Mouse (Mus musculus) kidney, embryonic 16.5 days (tissue): ENCODE measurements at regions not wholly inside any gene's neighbourhood (a gene's known extent, or its start where the extent isn't known, plus 50 kb on each side); places are given as distances from the start of the nearest gene placed in this dataset.

ENCODE experiments used
- ATAC-seq: fragments of 200-750 bp; cut with Nextera tagmentation; 2 replicates; pipeline ENCODE4 v1.8.0; 2017; ENCODE audit warnings: moderate TSS enrichment; ENCODE audit not compliant: low FRiP score, low TSS enrichment
- H3K27ac ChIP-seq: fragments of 300-500 bp; sonication (generic); 2 replicates; pipeline ENCODE4 v1.5.1; 2014; ENCODE audit warnings: low read length
- H3K27me3 ChIP-seq: fragments of 300-500 bp; sonication (generic); 2 replicates; pipeline ENCODE4 v1.6.1; 2014; ENCODE audit warnings: low read length, control low read depth, mixed read lengths; ENCODE audit not compliant: insufficient read depth
- H3K36me3 ChIP-seq: fragments of 300-500 bp; sonication (generic); 2 replicates; pipeline ENCODE4 v1.6.1; 2014; ENCODE audit warnings: low read length, control low read depth, mixed read lengths; ENCODE audit not compliant: insufficient read depth
- H3K4me1 ChIP-seq: fragments of 300-500 bp; sonication (generic); 2 replicates; pipeline ENCODE4 v1.6.1; 2014; ENCODE audit warnings: low read length, control low read depth, mixed read lengths; ENCODE audit not compliant: insufficient read depth
- H3K4me2 ChIP-seq: fragments of 300-500 bp; sonication (generic); replicated peaks from 2 replicates; pipeline ENCODE4 v1.6.1; 2014; ENCODE audit warnings: low read depth, low read length
- H3K4me3 ChIP-seq: fragments of 300-500 bp; sonication (generic); 2 replicates; pipeline ENCODE4 v1.5.1; 2014; ENCODE audit warnings: mild to moderate bottlenecking, low read length
- H3K9ac ChIP-seq: fragments of 300-500 bp; sonication (generic); replicated peaks from 2 replicates; pipeline ENCODE4 v1.6.1; 2014; ENCODE audit warnings: low read length
- H3K9me3 ChIP-seq: fragments of 300-500 bp; sonication (generic); 2 replicates; pipeline ENCODE4 v1.6.1; 2016; ENCODE audit warnings: low read length, control low read depth
- WGBS: fragments of 180-500 bp; shearing (Covaris S2); extraction: QIAGEN DNeasy Blood & Tissue Kit; methylation state at CpG from one replicate; pipeline ENCODE4 v1.1.7; 2014; 5-methylcytosine and 5-hydroxymethylcytosine counted together

DNA sequence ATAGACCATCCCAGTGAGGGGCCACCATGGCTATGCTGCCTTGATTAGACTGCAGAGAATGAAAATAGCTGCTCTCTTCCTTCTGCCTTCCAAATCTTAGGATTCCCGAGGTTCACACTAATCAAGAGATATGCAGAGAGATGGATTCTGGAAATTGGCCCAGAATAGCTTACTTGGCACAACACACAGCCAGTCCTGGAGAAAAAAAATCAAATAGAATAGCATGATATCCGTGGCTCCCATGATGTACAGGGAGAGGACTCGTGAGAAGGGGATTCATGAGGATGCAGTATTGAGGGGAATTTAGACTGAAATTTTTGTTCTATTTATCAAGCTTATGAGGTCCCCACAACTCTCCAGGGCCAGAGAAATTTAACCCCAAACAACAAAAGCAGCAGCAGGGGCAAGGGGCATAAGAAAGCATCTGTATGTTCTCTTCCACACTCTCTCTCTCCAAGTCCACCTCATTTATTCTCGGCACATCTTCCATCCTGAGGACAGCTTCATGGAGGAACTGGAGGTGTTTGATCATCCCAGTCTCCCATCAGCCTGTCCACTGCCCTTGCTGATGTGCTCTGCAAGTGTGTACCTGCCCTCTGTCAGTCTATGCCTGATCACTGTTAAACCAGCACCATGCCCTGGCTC is 599.3 kb upstream of the Camk1g start:
- Histone ChIP-seq H3K9me3 (no peaks in the 10 kb centered on the region), H3K4me3 (no peak overlapping the region), H3K4me1 (no peaks in the 10 kb centered on the region), H3K4me2 (no peak overlapping the region), H3K36me3 (no peaks in the 10 kb centered on the region), H3K27me3 (no peaks in the 10 kb centered on the region), H3K27ac (no peak overlapping the region), H3K9ac (no peak overlapping the region)
- WGBS: 62% methylated on average over 4 of the region's 4 CpGs
- ATAC-seq: no peak

DNA sequence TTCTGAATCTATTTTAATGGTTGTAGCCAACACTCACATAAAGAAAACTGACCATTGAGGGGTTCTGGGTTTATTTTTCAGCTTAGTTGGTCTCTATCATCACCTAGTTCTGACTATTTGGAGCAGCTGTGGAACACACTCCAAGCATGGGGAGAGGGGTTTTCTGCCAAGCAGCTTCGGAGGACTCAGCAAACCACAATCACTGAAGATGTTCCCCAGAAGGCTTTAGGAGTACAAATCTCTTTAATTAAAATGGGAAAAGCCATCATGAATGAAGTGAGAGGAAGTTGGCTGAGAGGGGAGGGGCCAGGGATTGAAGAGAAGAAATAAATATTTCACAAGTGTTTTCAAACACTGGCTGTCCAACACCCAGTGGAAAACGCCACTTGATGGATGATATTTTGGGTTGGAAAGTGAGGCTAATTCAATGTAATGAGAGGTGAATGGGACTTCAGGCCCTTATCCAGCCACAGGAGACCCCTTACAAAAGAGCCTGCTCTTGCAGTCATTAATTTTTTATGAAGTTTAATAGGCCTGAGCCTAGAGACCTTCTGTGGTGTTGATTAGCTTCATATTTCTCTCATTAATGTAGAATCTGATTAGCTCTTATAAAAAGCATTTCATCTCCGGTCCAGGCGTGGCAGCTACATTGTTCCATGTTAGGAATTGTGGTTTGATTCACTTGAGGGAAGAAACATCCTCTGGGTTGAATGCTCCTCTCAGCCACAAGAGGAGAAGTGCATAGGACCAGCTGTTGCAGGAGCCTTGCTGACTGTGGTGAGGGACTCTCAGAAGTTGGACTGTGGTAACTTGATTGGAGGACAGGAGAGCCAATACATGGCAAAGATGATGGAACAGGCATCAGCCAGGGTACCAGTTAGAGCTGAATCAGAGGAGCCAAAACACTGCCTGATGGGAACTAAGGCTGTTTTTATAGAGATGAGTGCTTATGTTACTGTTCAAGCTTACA is 598.1 kb upstream of the Camk1g start:
- ATAC-seq: no peak
- no peaks in the 10 kb centered on the region for H3K27me3 ChIP-seq
- WGBS: 75% methylated on average over 4 of the region's 4 CpGs
- no peak overlapping the region for H3K9ac ChIP-seq
- no peak overlapping the region for H3K27ac ChIP-seq
- H3K4me2 ChIP-seq: no peak overlapping the region
- H3K4me1 ChIP-seq: no peaks in the 10 kb centered on the region
- no peak overlapping the region for H3K4me3 ChIP-seq
- no peaks in the 10 kb centered on the region for H3K36me3 ChIP-seq
- no peaks in the 10 kb centered on the region for H3K9me3 ChIP-seq

DNA sequence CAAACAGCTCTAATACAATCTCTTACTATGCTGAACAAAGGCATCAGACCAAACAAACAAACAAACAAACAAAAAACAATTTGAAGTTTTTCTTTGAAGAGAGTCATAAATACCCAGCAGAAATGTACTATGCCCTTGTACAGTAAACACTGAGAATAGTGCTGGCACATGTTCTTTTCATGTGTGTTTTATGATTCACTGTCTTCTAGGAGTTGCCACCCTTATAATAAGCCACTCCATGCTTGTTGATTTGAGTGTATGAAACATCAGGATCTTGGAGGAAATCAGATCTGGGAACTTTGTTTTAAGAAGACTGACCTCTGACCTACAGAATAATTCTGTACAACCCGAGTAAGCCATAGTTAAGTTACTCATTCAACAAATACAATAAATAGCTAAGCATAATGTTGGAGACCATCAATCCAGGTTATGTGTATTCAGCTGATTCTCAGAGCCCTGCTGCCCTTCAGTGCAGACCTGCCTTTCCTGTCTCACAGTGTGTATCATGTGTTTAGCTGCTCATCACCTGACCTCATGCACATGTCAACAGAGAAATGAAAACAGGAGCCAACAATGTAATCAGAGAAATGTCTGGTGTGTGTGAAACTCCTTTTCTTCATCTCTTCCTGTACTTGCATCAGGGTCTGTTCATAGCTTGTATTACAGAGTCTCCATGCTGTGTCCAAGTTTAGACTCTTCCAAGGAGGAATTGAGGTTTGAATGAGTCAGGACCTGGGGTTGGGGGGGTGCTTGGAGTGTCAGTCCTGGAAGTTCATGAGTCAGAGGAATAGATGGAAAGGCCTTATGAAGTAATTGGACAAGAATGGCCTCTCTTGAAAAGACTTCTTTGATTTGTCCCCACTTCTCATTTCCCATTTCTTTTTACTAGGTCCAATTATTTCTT is 596.8 kb upstream of the Camk1g start:
- no peak for ATAC-seq
- no peak overlapping the region for H3K4me2 ChIP-seq
- 24% methylated on average over 1 of the region's 1 CpGs for WGBS
- H3K27ac ChIP-seq: no peak overlapping the region
- no peaks in the 10 kb centered on the region for H3K4me1 ChIP-seq
- no peaks in the 10 kb centered on the region for H3K27me3 ChIP-seq
- no peak overlapping the region for H3K9ac ChIP-seq
- no peaks in the 10 kb centered on the region for H3K36me3 ChIP-seq
- H3K9me3 ChIP-seq: no peaks in the 10 kb centered on the region
- no peak overlapping the region for H3K4me3 ChIP-seq

DNA sequence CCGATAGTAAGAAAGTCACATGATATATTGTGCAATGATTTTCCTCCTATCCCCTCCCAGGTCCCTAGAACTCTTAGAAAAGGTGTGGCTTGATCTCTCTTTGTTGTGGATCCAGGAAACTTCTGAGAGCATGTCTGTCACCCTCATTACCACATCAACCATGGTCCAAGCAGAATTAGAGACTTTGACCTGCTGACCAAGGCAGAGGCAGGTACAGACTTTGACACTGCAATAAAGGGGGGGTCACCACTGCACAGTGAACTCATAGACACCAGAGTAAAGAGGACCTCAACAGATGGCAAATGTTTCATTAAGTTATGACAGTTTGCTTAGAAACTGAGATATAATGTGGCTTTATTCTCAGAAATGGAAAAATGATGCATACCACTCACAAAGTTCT is 595.2 kb upstream of the Camk1g start:
- Histone ChIP-seq H3K36me3 (no peaks in the 10 kb centered on the region), H3K9me3 (no peaks in the 10 kb centered on the region), H3K4me3 (no peak overlapping the region), H3K27me3 (no peaks in the 10 kb centered on the region), H3K27ac (no peak overlapping the region), H3K9ac (no peak overlapping the region), H3K4me1 (no peaks in the 10 kb centered on the region), H3K4me2 (no peak overlapping the region)
- ATAC-seq: no peak
- WGBS: 71% methylated on average over 1 of the region's 1 CpGs

DNA sequence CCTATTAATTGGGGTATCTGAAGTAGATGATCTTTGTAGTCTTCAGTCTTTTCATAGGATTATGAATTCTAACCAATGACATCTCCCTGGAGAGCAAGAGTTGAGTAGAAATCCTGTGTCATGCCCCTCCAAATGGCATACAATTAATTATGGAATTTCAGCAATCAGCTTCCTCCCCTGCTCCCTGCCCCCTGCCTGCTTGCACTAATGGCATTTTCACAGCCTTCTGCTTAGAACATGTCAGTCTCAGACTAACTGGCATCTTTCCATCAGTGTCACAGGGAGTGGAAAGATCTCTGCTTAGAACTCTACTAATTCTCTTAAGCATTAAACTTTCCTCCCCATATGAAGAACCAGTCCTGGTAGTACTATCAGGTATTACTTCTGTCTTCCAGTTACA is 581.8 kb upstream of the Camk1g start:
- Histone ChIP-seq H3K27ac (no peak overlapping the region), H3K4me2 (no peak overlapping the region), H3K4me1 (no peaks in the 10 kb centered on the region), H3K4me3 (no peak overlapping the region), H3K27me3 (no peaks in the 10 kb centered on the region), H3K9ac (no peak overlapping the region), H3K36me3 (no peaks in the 10 kb centered on the region), H3K9me3 (no peaks in the 10 kb centered on the region)
- no peak for ATAC-seq

DNA sequence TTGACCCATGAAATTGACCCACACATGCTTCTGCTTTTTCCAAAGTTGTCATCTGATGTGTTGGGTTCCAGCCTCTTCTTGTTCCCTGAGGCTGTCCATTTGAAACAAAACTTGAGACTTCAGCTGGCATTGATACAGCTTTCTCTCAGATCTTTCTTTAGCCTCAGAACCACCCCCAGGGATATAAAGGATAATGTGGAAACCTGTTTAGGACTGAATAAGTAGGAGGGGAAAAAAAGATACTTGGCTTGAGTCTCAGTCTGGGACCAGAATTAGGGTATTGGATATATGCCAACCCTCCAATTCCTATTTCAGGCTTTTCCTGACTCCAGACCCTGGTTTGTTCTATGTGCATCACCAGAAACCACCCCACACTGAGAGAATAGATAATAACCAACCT is 579.7 kb upstream of the Camk1g start:
- H3K9me3 ChIP-seq: no peaks in the 10 kb centered on the region
- H3K9ac ChIP-seq: no peak overlapping the region
- no peak for ATAC-seq
- H3K4me2 ChIP-seq: no peak overlapping the region
- no peak overlapping the region for H3K27ac ChIP-seq
- no peaks in the 10 kb centered on the region for H3K4me1 ChIP-seq
- H3K36me3 ChIP-seq: no peaks in the 10 kb centered on the region
- H3K27me3 ChIP-seq: no peaks in the 10 kb centered on the region
- no peak overlapping the region for H3K4me3 ChIP-seq

DNA sequence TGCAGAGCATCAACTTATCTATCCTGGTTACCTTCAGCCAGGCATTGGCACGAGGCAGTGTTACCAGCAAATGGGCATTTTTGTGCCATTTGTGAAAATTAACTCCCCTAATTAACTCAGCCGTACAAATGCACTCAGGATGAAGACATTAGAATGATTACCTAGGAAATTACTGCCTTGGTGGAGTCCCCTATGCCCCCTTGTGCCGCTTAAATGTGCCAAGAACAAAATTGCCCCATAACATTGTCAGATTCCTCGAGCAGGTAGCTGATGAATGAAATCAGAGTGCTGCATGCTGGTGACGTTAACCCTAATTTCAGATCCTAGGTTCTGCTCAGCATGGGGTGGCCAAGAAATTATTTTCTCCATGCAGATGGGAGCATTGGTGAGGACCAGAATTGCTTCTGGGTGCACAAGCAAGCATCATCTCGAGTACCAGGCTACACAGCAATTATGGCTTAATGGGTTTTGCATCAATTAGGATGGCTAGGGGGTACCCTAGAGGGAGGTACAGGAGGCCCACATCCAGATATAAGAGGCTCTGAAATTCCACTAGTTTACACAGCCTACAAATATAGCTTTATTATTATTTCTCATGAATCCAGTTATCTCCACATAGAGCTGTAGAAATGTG is 577.0 kb upstream of the Camk1g start:
- no peak overlapping the region for H3K27ac ChIP-seq
- no peaks in the 10 kb centered on the region for H3K4me1 ChIP-seq
- 67% methylated on average over 6 of the region's 6 CpGs for WGBS
- no peak for ATAC-seq
- H3K36me3 ChIP-seq: no peaks in the 10 kb centered on the region
- H3K4me2 ChIP-seq: no peak overlapping the region
- no peaks in the 10 kb centered on the region for H3K9me3 ChIP-seq
- H3K27me3 ChIP-seq: no peaks in the 10 kb centered on the region
- no peak overlapping the region for H3K9ac ChIP-seq
- H3K4me3 ChIP-seq: no peak overlapping the region

DNA sequence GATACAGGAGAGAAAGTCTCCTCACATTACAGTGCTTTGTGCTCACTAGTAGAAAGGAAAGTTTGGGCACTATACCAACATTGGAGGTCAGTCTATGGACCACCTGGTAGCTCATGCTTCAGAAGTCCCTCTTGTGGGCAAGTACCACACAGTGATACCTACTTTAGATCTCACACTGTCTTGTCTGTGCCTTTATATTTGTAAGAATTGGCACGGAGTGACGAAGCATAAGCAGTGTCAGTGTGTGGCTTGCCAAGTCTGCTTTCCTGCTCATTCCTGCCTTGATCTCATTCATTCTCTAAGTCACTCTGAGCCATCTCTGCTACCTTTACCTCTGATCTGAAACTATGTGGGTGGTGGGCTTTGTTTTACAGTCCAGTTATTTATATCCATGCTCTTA is 565.9 kb upstream of the Camk1g start:
- H3K9me3 ChIP-seq: no peaks in the 10 kb centered on the region
- no peak for ATAC-seq
- H3K36me3 ChIP-seq: no peaks in the 10 kb centered on the region
- no peak overlapping the region for H3K9ac ChIP-seq
- H3K27ac ChIP-seq: no peak overlapping the region
- H3K27me3 ChIP-seq: no peaks in the 10 kb centered on the region
- WGBS: 95% methylated on average over 2 of the region's 2 CpGs
- no peaks in the 10 kb centered on the region for H3K4me1 ChIP-seq
- H3K4me2 ChIP-seq: no peak overlapping the region
- H3K4me3 ChIP-seq: no peak overlapping the region

DNA sequence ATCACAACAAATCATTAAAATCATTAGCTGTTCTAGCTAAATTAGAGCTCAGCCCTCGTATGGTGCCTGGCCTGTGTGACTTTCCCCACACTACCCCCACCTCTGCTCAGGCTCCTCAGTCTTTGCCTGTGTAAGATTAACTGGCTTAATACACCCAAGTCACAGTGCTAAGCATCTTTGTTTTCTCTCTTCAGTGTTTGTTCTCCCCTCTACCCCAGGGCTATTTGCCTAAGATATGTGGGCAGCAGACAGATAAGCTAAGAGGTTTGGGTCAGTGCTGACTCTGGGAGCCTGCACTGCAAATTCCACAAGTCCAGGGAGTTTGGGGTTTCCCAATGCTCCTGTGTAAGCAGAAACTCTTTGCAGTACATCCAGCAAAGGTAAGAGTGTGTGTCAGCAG is 564.2 kb upstream of the Camk1g start:
- H3K9ac ChIP-seq: no peak overlapping the region
- 12% methylated on average over 1 of the region's 1 CpGs for WGBS
- H3K27me3 ChIP-seq: no peaks in the 10 kb centered on the region
- no peak for ATAC-seq
- no peaks in the 10 kb centered on the region for H3K4me1 ChIP-seq
- no peak overlapping the region for H3K27ac ChIP-seq
- H3K36me3 ChIP-seq: no peaks in the 10 kb centered on the region
- H3K9me3 ChIP-seq: no peaks in the 10 kb centered on the region
- H3K4me3 ChIP-seq: no peak overlapping the region
- no peak overlapping the region for H3K4me2 ChIP-seq
